Mouse (Mus musculus): ENCODE data around the gene Phc3.

DNA sequence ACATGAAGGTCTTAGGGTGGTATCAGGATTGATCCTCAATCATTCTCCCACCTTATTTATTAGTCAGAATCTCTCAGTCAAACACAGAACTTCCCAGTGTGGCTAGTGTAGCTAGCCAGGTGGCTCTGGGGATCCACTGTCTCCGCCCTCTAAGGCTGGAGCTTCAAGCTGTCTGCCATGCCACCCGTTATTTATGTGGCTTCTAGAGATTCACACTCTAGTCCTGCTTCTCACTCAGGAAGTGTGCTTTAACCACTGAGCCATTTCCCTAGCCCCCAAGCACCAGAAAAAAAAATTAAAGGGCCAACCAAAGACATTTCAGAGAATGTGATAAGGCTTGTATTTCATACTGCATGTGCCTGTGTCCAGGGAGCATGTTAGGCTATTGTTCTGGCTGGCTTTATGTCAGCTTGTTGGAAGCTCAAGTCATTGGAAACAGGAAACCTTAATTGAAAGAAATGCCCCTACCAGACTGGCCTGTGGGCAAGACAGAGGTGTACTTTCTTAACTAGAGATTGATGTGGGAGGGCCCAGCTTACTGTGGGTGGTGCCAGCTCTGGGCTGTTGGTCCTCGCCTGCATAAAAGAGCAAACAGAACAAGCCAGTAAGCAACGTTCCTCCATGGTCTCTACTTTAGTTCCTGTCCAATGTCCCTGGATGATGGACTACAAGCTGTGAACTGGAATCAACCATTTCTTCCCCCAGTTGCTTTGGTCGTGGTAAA, 105.3 kb downstream of the Phc3 start:
- TF ChIP-seq CTCF (conservative IDR thresholded peaks at IDR 0.05; ENCODE audit: insufficient read depth, insufficient read length, low read depth, low read length) (no peak), POLR2A (IDR thresholded peaks at IDR 0.05; ENCODE audit: low read depth, low read length) (no peak)

Data from kidney, adult 2 months (tissue).